Mouse (Mus musculus): Measurements from ENCODE around the gene P2rx1. TPM values are rescaled to one million over a fixed set of nuclear protein-coding genes. Genes with fewer than 3 reads are reported as not detected.
A peak's percentile ranks its signal among the peaks of the same experiment; 100 is the strongest.

P2rx1 gene
- polyA plus RNA-seq, 1 experiment, result 400 TPM

DNA sequence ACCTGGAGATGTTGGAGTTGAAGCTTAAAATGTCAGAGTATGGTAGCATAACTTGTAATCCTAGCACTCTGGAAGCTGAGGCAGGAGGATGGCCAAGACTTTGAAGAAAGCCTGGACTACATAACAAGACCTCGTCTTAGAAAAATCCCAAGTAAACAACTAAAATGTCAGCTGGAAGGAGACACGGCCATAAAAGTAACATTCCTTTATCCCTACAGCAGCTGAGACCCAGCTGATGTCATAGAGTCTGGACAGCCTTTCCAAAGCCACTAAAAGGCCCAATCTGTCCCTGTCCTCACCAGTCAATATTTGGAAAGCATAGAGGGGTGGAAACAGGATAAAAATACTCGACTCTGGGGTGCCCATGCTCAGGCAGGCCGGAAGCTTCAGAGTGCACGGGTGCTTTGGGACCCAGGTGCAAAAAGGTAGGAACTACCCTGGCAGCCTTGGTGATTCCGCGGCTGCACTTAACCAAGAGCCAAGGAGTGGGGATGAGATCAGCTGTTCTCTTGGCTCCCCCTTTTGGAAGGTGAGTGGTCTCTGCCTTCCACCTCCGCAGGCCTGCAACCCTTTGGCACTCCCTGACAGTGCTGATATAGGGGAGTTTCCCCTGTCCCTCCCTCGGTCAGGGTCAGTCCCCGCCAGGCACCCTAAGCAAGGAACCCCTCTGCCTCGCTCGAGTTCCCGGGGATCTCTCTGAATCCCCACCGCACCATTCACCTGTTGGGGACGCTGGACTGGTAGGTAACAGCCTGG is 38.8 kb upstream of the P2rx1 start:
- no peak for TF ChIP-seq GATA1 (IDR thresholded peaks at IDR 0.05; ENCODE audit: borderline replicate concordance, low read length)
- H3K36me3 ChIP-seq (replicated peaks; ENCODE audit: low read length), result peaks cover 43% of the 10 kb centered on the region
- no peaks in the 10 kb centered on the region for H3K9me3 ChIP-seq
- no peaks in the 10 kb centered on the region for H3K27me3 ChIP-seq (replicated peaks)
- H3K4me3 ChIP-seq (replicated peaks), result peak overlapping the region; percentile 100
- H3K4me1 ChIP-seq, result peaks cover 84% of the 10 kb centered on the region

DNA sequence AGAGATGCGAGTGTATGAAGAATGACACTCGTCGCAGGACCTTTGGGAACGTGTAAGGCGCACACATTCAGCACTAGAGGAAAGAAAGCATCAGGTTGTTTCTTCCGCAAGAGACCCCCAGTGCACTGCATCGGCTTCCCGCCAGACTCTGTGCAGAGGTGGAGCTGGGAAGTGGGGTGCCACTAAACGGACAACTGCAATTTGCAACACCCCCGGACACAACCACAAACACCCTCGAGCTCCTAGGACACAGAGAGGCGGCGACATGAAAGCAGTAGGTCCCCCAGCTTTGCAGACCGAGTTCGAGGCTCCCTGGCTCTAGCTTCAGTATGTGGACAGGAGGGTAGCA is 38.2 kb upstream of the P2rx1 start:
- H3K4me1 ChIP-seq, result peaks cover 84% of the 10 kb centered on the region
- H3K4me3 ChIP-seq (replicated peaks), result peak overlapping the region; percentile 100
- TF ChIP-seq GATA1 (IDR thresholded peaks at IDR 0.05; ENCODE audit: borderline replicate concordance, low read length) (no peak), FLI1 (IDR thresholded peaks at IDR 0.05; ENCODE audit: low read length) (no peak)
- H3K36me3 ChIP-seq (replicated peaks; ENCODE audit: low read length), result peaks cover 49% of the 10 kb centered on the region
- H3K9me3 ChIP-seq, result no peaks in the 10 kb centered on the region
- H3K27me3 ChIP-seq (replicated peaks), result no peaks in the 10 kb centered on the region

DNA sequence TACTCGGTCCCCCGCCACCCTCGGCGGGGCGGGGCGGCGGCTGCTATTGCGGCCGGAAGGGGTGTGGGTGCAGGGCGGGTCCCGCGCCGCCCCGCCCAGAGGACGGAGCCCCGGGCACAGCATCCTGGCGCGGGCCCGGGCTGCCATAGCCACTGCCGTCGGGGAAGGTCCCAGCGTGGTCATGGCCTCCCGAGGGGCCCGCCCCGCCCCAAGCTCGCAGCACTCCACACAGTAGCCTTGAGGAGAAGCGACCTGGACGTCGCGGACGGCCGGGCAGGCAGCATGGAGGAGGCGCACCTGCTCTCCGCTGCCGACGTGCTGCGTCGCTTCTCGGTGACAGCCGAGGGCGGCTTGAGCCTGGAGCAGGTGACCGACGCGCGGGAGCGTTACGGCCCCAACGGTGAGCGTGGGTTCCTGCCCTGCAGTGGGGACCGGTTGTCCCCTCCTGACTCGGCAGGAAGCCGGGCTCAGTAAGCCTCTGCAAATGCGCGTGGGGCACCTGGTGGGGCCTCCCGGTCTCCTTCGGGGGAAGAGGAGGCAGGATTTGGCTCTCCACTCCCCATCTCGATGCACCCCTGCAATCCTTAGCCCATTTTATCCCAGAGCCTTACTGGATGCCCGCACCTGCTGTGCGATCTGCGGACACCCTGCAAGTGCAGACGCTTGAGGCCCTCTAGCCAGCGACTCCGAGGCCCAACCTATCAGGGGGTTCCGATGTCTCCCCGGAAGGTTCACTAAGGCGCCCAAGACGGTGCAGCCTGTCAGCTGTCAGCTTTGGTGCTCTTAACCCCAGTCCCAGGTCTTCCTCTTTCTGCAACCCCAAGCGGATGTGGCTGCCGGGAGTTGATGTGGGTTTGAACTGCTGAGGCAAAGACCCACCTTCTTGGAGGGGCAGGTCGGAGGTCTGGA is 37.6 kb upstream of the P2rx1 start, which contains the start of gene Atp2a3:
Gene Atp2a3 (plus strand): TSS at position 98 of the 909 bp plus-strand sequence.
- peak within 1 kb of the TSS; percentile 100 for H3K4me3 ChIP-seq (replicated peaks)

DNA sequence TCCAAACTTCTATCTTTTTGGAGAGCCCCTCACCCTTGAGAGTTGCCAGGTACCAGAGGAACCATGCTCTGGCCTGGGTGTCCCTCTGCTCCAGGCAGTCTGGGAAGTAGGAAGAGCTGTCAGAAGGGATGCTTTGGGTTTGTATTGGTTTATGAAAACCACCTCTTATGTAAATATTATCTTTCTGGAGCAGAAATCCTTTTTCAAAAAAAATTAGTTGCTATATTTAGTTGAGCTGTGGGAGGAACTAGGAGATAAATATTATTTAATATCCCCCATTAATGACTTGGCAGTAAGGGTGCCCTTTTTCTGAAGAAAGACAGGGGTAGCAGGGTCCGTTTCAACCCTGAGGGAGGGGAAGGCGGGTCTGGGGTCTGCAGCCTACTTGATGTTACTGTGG is 36.5 kb upstream of the P2rx1 start:
- H3K36me3 ChIP-seq (replicated peaks; ENCODE audit: low read length), result peaks cover 66% of the 10 kb centered on the region
- H3K4me3 ChIP-seq (replicated peaks), result peak overlapping the region; percentile 100
- H3K9me3 ChIP-seq, result no peaks in the 10 kb centered on the region
- H3K27me3 ChIP-seq (replicated peaks), result no peaks in the 10 kb centered on the region
- TF ChIP-seq FLI1 (IDR thresholded peaks at IDR 0.05; ENCODE audit: low read length) (no peak), GATA1 (IDR thresholded peaks at IDR 0.05; ENCODE audit: borderline replicate concordance, low read length) (no peak)
- peaks cover 84% of the 10 kb centered on the region for H3K4me1 ChIP-seq

More for the DNA sequence above, 37.6 kb upstream of the P2rx1 start, which contains the start of gene Atp2a3:
- TF ChIP-seq GATA1 (IDR thresholded peaks at IDR 0.05; ENCODE audit: borderline replicate concordance, low read length), result no peak
- 0 out of 2 replicates have a peak, but pooled peaks have one; percentile 48 for TF ChIP-seq FLI1 (IDR thresholded peaks at IDR 0.05; ENCODE audit: low read length)
- peaks cover 56% of the 10 kb centered on the region for H3K36me3 ChIP-seq (replicated peaks; ENCODE audit: low read length)
- peaks cover 84% of the 10 kb centered on the region for H3K4me1 ChIP-seq
- no peaks in the 10 kb centered on the region for H3K27me3 ChIP-seq (replicated peaks)
- H3K9me3 ChIP-seq, result no peaks in the 10 kb centered on the region

- TF ChIP-seq GATA1 (IDR thresholded peaks at IDR 0.05; ENCODE audit: borderline replicate concordance, low read length) (no peak), FLI1 (IDR thresholded peaks at IDR 0.05; ENCODE audit: low read length) (no peak)
- Histone ChIP-seq H3K4me3 (replicated peaks) (peak overlapping the region; percentile 100), H3K4me1 (peaks cover 84% of the 10 kb centered on the region)
These were observed 35.7 kb upstream of the P2rx1 start for GRCm38 (mm10) chr11:72963058-72963788.

GRCm38 (mm10) chr11:72963789-72964294 is 35.1 kb upstream of the P2rx1 start:
- H3K9me3 ChIP-seq, result no peaks in the 10 kb centered on the region
- peak overlapping the region; percentile 100 for H3K4me3 ChIP-seq (replicated peaks)
- H3K4me1 ChIP-seq, result peaks cover 84% of the 10 kb centered on the region
- TF ChIP-seq FLI1 (IDR thresholded peaks at IDR 0.05; ENCODE audit: low read length) (no peak), GATA1 (IDR thresholded peaks at IDR 0.05; ENCODE audit: borderline replicate concordance, low read length) (no peak)
- no peaks in the 10 kb centered on the region for H3K27me3 ChIP-seq (replicated peaks)
- H3K36me3 ChIP-seq (replicated peaks; ENCODE audit: low read length), result peaks cover 80% of the 10 kb centered on the region

More at GRCm38 (mm10) chr11:72963058-72963788, 35.7 kb upstream of the P2rx1 start:
- Histone ChIP-seq H3K36me3 (replicated peaks; ENCODE audit: low read length) (peaks cover 75% of the 10 kb centered on the region), H3K9me3 (no peaks in the 10 kb centered on the region), H3K27me3 (replicated peaks) (no peaks in the 10 kb centered on the region)

DNA sequence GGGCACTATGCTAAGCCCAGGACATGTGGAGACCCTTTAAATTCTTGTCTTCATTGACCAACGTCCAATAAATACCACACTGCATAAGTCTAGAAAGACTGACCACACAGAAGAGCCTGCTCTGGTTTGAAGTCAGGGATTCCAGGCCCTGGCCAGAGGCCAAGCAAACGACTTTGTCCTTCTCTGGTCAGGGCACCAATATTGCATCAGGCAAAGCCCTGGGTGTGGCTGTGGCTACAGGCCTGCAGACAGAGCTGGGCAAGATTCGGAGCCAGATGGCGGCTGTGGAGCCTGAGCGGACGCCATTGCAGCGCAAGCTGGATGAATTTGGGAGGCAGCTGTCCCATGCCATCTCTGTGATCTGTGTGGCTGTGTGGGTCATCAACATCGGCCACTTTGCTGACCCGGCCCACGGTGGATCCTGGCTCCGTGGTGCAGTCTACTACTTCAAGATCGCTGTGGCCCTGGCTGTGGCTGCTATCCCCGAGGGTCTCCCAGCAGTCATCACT is 23.9 kb upstream of the P2rx1 start:
- H3K36me3 ChIP-seq (replicated peaks; ENCODE audit: low read length), result peaks cover 99% of the 10 kb centered on the region

DNA sequence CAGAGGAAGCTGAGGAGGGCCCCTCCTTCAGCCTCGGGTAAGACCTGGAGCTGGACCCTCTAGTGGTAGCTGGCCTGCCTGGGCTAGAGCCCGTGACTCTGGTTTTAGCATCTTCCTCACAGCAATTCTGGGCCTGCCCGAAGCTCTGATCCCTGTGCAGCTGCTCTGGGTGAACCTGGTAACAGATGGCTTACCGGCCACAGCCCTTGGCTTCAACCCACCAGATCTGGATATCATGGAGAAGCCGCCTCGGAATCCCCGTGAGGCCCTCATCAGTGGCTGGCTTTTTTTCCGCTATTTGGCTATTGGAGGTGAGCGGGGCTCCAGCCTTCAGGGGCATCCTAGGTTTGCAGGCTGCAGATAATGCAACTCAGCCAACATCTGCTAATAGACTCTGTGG is 16.4 kb upstream of the P2rx1 start:
- Histone ChIP-seq H3K4me1 (peaks cover 92% of the 10 kb centered on the region), H3K27me3 (replicated peaks) (no peaks in the 10 kb centered on the region), H3K9me3 (no peaks in the 10 kb centered on the region), H3K36me3 (replicated peaks; ENCODE audit: low read length) (peaks cover 100% of the 10 kb centered on the region), H3K4me3 (replicated peaks) (no peak overlapping the region)
- TF ChIP-seq GATA1 (IDR thresholded peaks at IDR 0.05; ENCODE audit: borderline replicate concordance, low read length) (no peak), FLI1 (IDR thresholded peaks at IDR 0.05; ENCODE audit: low read length) (no peak)

More for the DNA sequence above, 23.9 kb upstream of the P2rx1 start:
- H3K9me3 ChIP-seq, result no peaks in the 10 kb centered on the region
- H3K4me3 ChIP-seq (replicated peaks), result no peak overlapping the region
- H3K4me1 ChIP-seq, result peaks cover 84% of the 10 kb centered on the region
- H3K27me3 ChIP-seq (replicated peaks), result no peaks in the 10 kb centered on the region
- TF ChIP-seq FLI1 (IDR thresholded peaks at IDR 0.05; ENCODE audit: low read length) (no peak), GATA1 (IDR thresholded peaks at IDR 0.05; ENCODE audit: borderline replicate concordance, low read length) (no peak)

DNA sequence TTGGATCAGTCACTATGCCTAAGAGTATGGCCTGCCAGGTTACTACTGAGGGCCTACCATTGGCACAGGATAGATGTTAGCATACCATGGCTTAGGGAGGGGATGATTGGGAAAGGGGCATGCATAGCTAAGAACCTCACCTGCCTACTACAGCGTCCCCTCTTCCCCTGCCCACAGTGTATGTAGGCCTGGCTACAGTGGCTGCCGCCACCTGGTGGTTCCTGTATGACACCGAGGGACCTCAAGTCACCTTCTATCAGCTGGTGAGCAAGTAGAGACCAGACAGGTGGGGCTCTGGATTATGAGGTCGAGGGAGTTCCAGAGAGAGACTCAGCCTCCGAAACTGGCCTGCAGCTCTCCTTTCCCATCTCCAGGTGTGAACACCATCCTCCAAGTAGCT is 15.6 kb upstream of the P2rx1 start:
- TF ChIP-seq GATA1 (IDR thresholded peaks at IDR 0.05; ENCODE audit: borderline replicate concordance, low read length) (no peak), FLI1 (IDR thresholded peaks at IDR 0.05; ENCODE audit: low read length) (no peak)
- Histone ChIP-seq H3K27me3 (replicated peaks) (no peaks in the 10 kb centered on the region), H3K4me3 (replicated peaks) (peak overlapping the region; percentile 5), H3K4me1 (peaks cover 93% of the 10 kb centered on the region), H3K9me3 (no peaks in the 10 kb centered on the region), H3K36me3 (replicated peaks; ENCODE audit: low read length) (peaks cover 100% of the 10 kb centered on the region)

All from megakaryocyte, embryonic 14.5 days (primary cell).